Mouse (Mus musculus) urinary bladder, postnatal 10 days (tissue): ENCODE measurements around the gene Gmpr.

ENCODE experiments used
- DNase-seq: peaks from one replicate; pipeline ENCODE4 v3.0.0; 2022; ENCODE audit warnings: low spot score

Gmpr gene

GRCm38 (mm10) chr13:45505546-45505945, 1.7 kb upstream of the Gmpr start:
- no peak for DNase-seq

- no peak for DNase-seq
Observed at GRCm38 (mm10) chr13:45508495-45508894, 1.3 kb downstream of the Gmpr start.

GRCm38 (mm10) chr13:45509366-45509765, 2.1 kb downstream of the Gmpr start:
- no peak for DNase-seq

- DNase-seq: no peak
Observed at GRCm38 (mm10) chr13:45511706-45512435, 4.6 kb downstream of the Gmpr start.

- DNase-seq: no peak
Observed at GRCm38 (mm10) chr13:45512531-45512930, 5.3 kb downstream of the Gmpr start.

GRCm38 (mm10) chr13:45513009-45513984, 6.1 kb downstream of the Gmpr start:
- DNase-seq: no peak

GRCm38 (mm10) chr13:45514115-45514514, 6.9 kb downstream of the Gmpr start:
- DNase-seq: no peak

- no peak for DNase-seq
Observed at GRCm38 (mm10) chr13:45514832-45515422, 7.7 kb downstream of the Gmpr start.

GRCm38 (mm10) chr13:45516501-45517393, 9.5 kb downstream of the Gmpr start:
- DNase-seq: no peak

GRCm38 (mm10) chr13:45524305-45524704, 17.1 kb downstream of the Gmpr start:
- DNase-seq: no peak

- no peak for DNase-seq
Observed at GRCm38 (mm10) chr13:45524791-45525435, 17.7 kb downstream of the Gmpr start.

- no peak for DNase-seq
Observed at GRCm38 (mm10) chr13:45526230-45526629, 19.0 kb downstream of the Gmpr start.

GRCm38 (mm10) chr13:45527232-45527964, 20.2 kb downstream of the Gmpr start:
- no peak for DNase-seq

GRCm38 (mm10) chr13:45528787-45529186, 21.5 kb downstream of the Gmpr start:
- no peak for DNase-seq

- no peak for DNase-seq
Observed at GRCm38 (mm10) chr13:45530754-45531153, 23.5 kb downstream of the Gmpr start.

- no peak for DNase-seq
Observed at GRCm38 (mm10) chr13:45535731-45536453, 28.6 kb downstream of the Gmpr start.

GRCm38 (mm10) chr13:45537110-45537509, 29.9 kb downstream of the Gmpr start:
- no peak for DNase-seq

- no peak for DNase-seq
Observed at GRCm38 (mm10) chr13:45538091-45538490, 30.8 kb downstream of the Gmpr start.

- no peak for DNase-seq
Observed at GRCm38 (mm10) chr13:45538532-45539204, 31.4 kb downstream of the Gmpr start.
